Mouse (Mus musculus) liver, embryonic 14.5 days (tissue): ENCODE measurements at regions not wholly inside any gene's neighbourhood (a gene's known extent, or its start where the extent isn't known, plus 50 kb on each side); places are given as distances from the start of the nearest gene placed in this dataset.

Experiments used
- CTCF ChIP-seq: IDR thresholded peaks from 2 replicates; pipeline ENCODE4 v1.5.1; 2016; ENCODE audit warnings: antibody characterized with exemption, low read depth, control low read depth
- EP300 ChIP-seq: IDR thresholded peaks from 2 replicates; pipeline ENCODE4 v1.6.1; 2016; ENCODE audit warnings: antibody characterized with exemption, low read depth

DNA sequence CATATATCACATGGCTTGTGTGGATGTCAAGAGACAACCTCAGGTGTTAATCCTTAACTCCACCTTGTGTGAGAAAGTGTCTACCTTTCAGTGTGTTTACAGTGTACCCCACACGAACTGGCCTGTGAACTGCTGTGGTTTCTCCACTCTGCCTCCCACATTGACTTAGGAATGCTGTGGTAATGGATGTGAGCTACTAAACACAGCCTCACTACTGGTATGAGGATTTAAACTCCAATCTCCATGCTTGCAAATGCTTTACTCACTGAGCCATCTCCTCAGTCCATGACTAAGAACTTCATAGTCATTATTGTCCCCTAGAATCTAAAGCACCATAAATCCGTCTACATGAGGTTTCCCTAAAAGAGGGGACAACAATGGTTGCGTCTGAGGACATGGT is 1075.8 kb downstream of the Agbl1 start:
- TF ChIP-seq CTCF, result no peak
- TF ChIP-seq EP300, result no peak
